Mouse (Mus musculus): ENCODE data around the gene Nanos2. TPM values are rescaled to one million over a fixed set of nuclear protein-coding genes. Genes with fewer than 3 reads are reported as not detected.
A peak's percentile ranks its signal among the peaks of the same experiment; 100 is the strongest.

Gene Nanos2
- 0.07 and 0.16 TPM in 2 replicates for polyA plus RNA-seq (2016; fragmentation: Nextera tagmentation; extraction: Ambion mirVana)

GRCm38 (mm10) chr7:18987100-18987499 lies at the start of gene Nanos2:
Nanos2 (plus strand) TSS chr7:18987400.
- Histone ChIP-seq H3K27me3 (ENCODE audit: low read depth, poor library complexity, severe bottlenecking) (peaks cover 14% of the 10 kb centered on the region), H3K9me3 (replicated peaks) (no peaks in the 10 kb centered on the region), H3K27ac (replicated peaks) (no peak within 1 kb of the TSS), H3K36me3 (no peaks in the 10 kb centered on the region), H3K4me3 (no peak within 1 kb of the TSS), H3K4me1 (peaks cover 24% of the 10 kb centered on the region)
- DNase-seq (ENCODE audit: low spot score), result no peak
- WGBS, result 84% methylated on average over 2 of the region's 2 CpGs

- Histone ChIP-seq H3K36me3 (peaks cover 50% of the 10 kb centered on the region), H3K4me1 (peaks cover 61% of the 10 kb centered on the region), H3K4me3 (peak overlapping the region; percentile 36), H3K9me3 (replicated peaks) (no peaks in the 10 kb centered on the region; the same call in 1 of the 2 replicates), H3K27me3 (ENCODE audit: low read depth, poor library complexity, severe bottlenecking) (no peaks in the 10 kb centered on the region), H3K27ac (replicated peaks) (peak overlapping the region; percentile 87)
- peak; percentile 55 for DNase-seq (ENCODE audit: low spot score)
- 24% methylated on average over 1 of the region's 1 CpGs for WGBS
These were observed 44.8 kb upstream of the Nanos2 start for GRCm38 (mm10) chr7:18942376-18942775.

GRCm38 (mm10) chr7:18942815-18943214 lies 44.4 kb upstream of the Nanos2 start:
- DNase-seq (ENCODE audit: low spot score), result no peak
- 55% methylated on average over 9 of the region's 9 CpGs for WGBS
- H3K27ac ChIP-seq (replicated peaks), result peak overlapping the region; percentile 87
- H3K4me3 ChIP-seq, result no peak overlapping the region
- peaks cover 55% of the 10 kb centered on the region for H3K36me3 ChIP-seq
- peaks cover 65% of the 10 kb centered on the region for H3K4me1 ChIP-seq
- H3K27me3 ChIP-seq (ENCODE audit: low read depth, poor library complexity, severe bottlenecking), result no peaks in the 10 kb centered on the region
- H3K9me3 ChIP-seq (replicated peaks), result no peaks in the 10 kb centered on the region; the same call in 1 of the 2 replicates

GRCm38 (mm10) chr7:18948151-18948550 lies 39.0 kb upstream of the Nanos2 start:
- H3K9me3 ChIP-seq (replicated peaks), result no peaks in the 10 kb centered on the region; the same call in 1 of the 2 replicates
- H3K4me3 ChIP-seq, result no peak overlapping the region
- DNase-seq (ENCODE audit: low spot score), result no peak
- H3K27ac ChIP-seq (replicated peaks), result peak overlapping the region; percentile 90
- H3K27me3 ChIP-seq (ENCODE audit: low read depth, poor library complexity, severe bottlenecking), result no peaks in the 10 kb centered on the region
- H3K36me3 ChIP-seq, result peaks cover 58% of the 10 kb centered on the region
- peaks cover 67% of the 10 kb centered on the region for H3K4me1 ChIP-seq
- 71% methylated on average over 6 of the region's 6 CpGs for WGBS

GRCm38 (mm10) chr7:18949781-18950522 lies 37.2 kb upstream of the Nanos2 start:
- Histone ChIP-seq H3K36me3 (peaks cover 66% of the 10 kb centered on the region), H3K9me3 (replicated peaks) (no peaks in the 10 kb centered on the region; the same call in 1 of the 2 replicates), H3K4me1 (peaks cover 53% of the 10 kb centered on the region), H3K27ac (replicated peaks) (peak overlapping the region; percentile 90), H3K27me3 (ENCODE audit: low read depth, poor library complexity, severe bottlenecking) (no peaks in the 10 kb centered on the region), H3K4me3 (peak overlapping the region; percentile 36)
- DNase-seq (ENCODE audit: low spot score), result peak; percentile 96
- 15% methylated on average over 12 of the region's 12 CpGs for WGBS

GRCm38 (mm10) chr7:18950523-18951315 lies 36.5 kb upstream of the Nanos2 start:
- no peaks in the 10 kb centered on the region; the same call in 1 of the 2 replicates for H3K9me3 ChIP-seq (replicated peaks)
- H3K27me3 ChIP-seq (ENCODE audit: low read depth, poor library complexity, severe bottlenecking), result peaks cover 4% of the 10 kb centered on the region
- H3K4me3 ChIP-seq, result peak overlapping the region; percentile 36
- H3K36me3 ChIP-seq, result peaks cover 65% of the 10 kb centered on the region
- peak; percentile 82 for DNase-seq (ENCODE audit: low spot score)
- 16% methylated on average over 18 of the region's 18 CpGs for WGBS
- peak overlapping the region; percentile 90 for H3K27ac ChIP-seq (replicated peaks)
- H3K4me1 ChIP-seq, result peaks cover 53% of the 10 kb centered on the region

GRCm38 (mm10) chr7:18951397-18951796 lies 35.8 kb upstream of the Nanos2 start:
- Histone ChIP-seq H3K4me1 (peaks cover 54% of the 10 kb centered on the region), H3K4me3 (peak overlapping the region; percentile 36), H3K9me3 (replicated peaks) (no peaks in the 10 kb centered on the region; the same call in 1 of the 2 replicates), H3K27ac (replicated peaks) (peak overlapping the region; percentile 90), H3K36me3 (peaks cover 63% of the 10 kb centered on the region), H3K27me3 (ENCODE audit: low read depth, poor library complexity, severe bottlenecking) (peaks cover 11% of the 10 kb centered on the region)
- WGBS, result 17% methylated on average over 15 of the region's 15 CpGs
- DNase-seq (ENCODE audit: low spot score), result peak; percentile 65

GRCm38 (mm10) chr7:18957569-18958383 lies 29.4 kb upstream of the Nanos2 start:
- WGBS, result under 1% methylated on average over 102 of the region's 107 CpGs
- DNase-seq (ENCODE audit: low spot score), result peak; percentile 70
- Histone ChIP-seq H3K27me3 (ENCODE audit: low read depth, poor library complexity, severe bottlenecking) (peaks cover 64% of the 10 kb centered on the region), H3K27ac (replicated peaks) (peak overlapping the region; percentile 86), H3K9me3 (replicated peaks) (no peaks in the 10 kb centered on the region), H3K4me1 (peaks cover 64% of the 10 kb centered on the region), H3K4me3 (peak overlapping the region; percentile 64), H3K36me3 (peaks cover 45% of the 10 kb centered on the region)

GRCm38 (mm10) chr7:18958384-18958766 lies 28.8 kb upstream of the Nanos2 start:
- 1% methylated on average over 21 of the region's 21 CpGs for WGBS
- Histone ChIP-seq H3K9me3 (replicated peaks) (no peaks in the 10 kb centered on the region), H3K4me3 (peak overlapping the region; percentile 64), H3K36me3 (peaks cover 39% of the 10 kb centered on the region), H3K27me3 (ENCODE audit: low read depth, poor library complexity, severe bottlenecking) (peaks cover 70% of the 10 kb centered on the region), H3K27ac (replicated peaks) (peak overlapping the region; percentile 86), H3K4me1 (peaks cover 70% of the 10 kb centered on the region)
- no peak for DNase-seq (ENCODE audit: low spot score)

GRCm38 (mm10) chr7:18959446-18959845 lies 27.8 kb upstream of the Nanos2 start:
- H3K9me3 ChIP-seq (replicated peaks), result no peaks in the 10 kb centered on the region
- peaks cover 81% of the 10 kb centered on the region for H3K4me1 ChIP-seq
- no peak for DNase-seq (ENCODE audit: low spot score)
- H3K27me3 ChIP-seq (ENCODE audit: low read depth, poor library complexity, severe bottlenecking), result peaks cover 81% of the 10 kb centered on the region
- peaks cover 28% of the 10 kb centered on the region for H3K36me3 ChIP-seq
- WGBS, result 64% methylated on average over 8 of the region's 8 CpGs
- H3K27ac ChIP-seq (replicated peaks), result no peak overlapping the region
- no peak overlapping the region for H3K4me3 ChIP-seq

GRCm38 (mm10) chr7:18962171-18962792 lies 24.9 kb upstream of the Nanos2 start:
- peaks cover 14% of the 10 kb centered on the region; the same call in 1 of the 2 replicates for H3K36me3 ChIP-seq
- DNase-seq (ENCODE audit: low spot score), result peak; percentile 48
- WGBS, result 1% methylated on average over 17 of the region's 17 CpGs
- peaks cover 78% of the 10 kb centered on the region for H3K27me3 ChIP-seq (ENCODE audit: low read depth, poor library complexity, severe bottlenecking)
- H3K4me3 ChIP-seq, result peak overlapping the region; percentile 49
- peaks cover 75% of the 10 kb centered on the region for H3K4me1 ChIP-seq
- H3K9me3 ChIP-seq (replicated peaks), result no peaks in the 10 kb centered on the region
- H3K27ac ChIP-seq (replicated peaks), result no peak overlapping the region

- Histone ChIP-seq H3K9me3 (replicated peaks) (no peaks in the 10 kb centered on the region), H3K36me3 (peaks cover 9% of the 10 kb centered on the region; the same call in 1 of the 2 replicates), H3K4me3 (peak overlapping the region; percentile 49), H3K27me3 (ENCODE audit: low read depth, poor library complexity, severe bottlenecking) (peaks cover 72% of the 10 kb centered on the region), H3K27ac (replicated peaks) (peak overlapping the region; percentile 35), H3K4me1 (peaks cover 73% of the 10 kb centered on the region)
- WGBS, result under 1% methylated on average over 20 of the region's 20 CpGs
- DNase-seq (ENCODE audit: low spot score), result no peak
These were observed 24.4 kb upstream of the Nanos2 start for GRCm38 (mm10) chr7:18962795-18963194.

All from midbrain, embryonic 10.5 days (tissue).